12 mouse cellular contexts compared by ENCODE assay signal in genomic region chr19:28203719-28204118, GRCm38 (mm10).
"Had no signal": no experiment of that assay in that cellular context is flagged by ENCODE, and none has a peak within 500 bp of the region (broad histone marks: within the 10 kb centered on the region; RNA-seq: fewer than 3 reads in every experiment).

No protein-coding gene starts in this region.

- ATAC-seq: intestine, postnatal 0 days; liver, postnatal 0 days; midbrain, embryonic 16.5 days had no signal

- DNase-seq: kidney, adult 8-10 months; kidney, postnatal 25 days; liver, embryonic 13.5 days; liver, postnatal 0 days; lung, postnatal 36 days; right cerebral cortex, adult 18-20 months; right cerebral cortex, postnatal 25 days; thymus, postnatal 4 days had no signal

- H3K27me3 ChIP-seq: limb, embryonic 15.5 days; liver, embryonic 13.5 days; midbrain, embryonic 12.5 days had no signal

- H3K27ac ChIP-seq: limb, embryonic 15.5 days; liver, embryonic 13.5 days; midbrain, embryonic 12.5 days had no signal

- H3K4me3 ChIP-seq: limb, embryonic 15.5 days; liver, embryonic 13.5 days; midbrain, embryonic 12.5 days had no signal
